Mouse (Mus musculus) cortical plate, adult 2 months (tissue): Measurements from ENCODE around the gene Tmem79.

Source experiments
- CTCF ChIP-seq: fragments of 200-500 bp; IDR thresholded peaks from 2 replicates; pipeline ENCODE4 v1.5.1; 2011; ENCODE audit warnings: mild to moderate bottlenecking, control low read depth, low read length; ENCODE audit not compliant: insufficient read depth; ENCODE audit errors: extremely low read depth
- POLR2A ChIP-seq: fragments of 200-500 bp; IDR thresholded peaks from 2 replicates; pipeline ENCODE4 v1.6.1; 2011; ENCODE audit warnings: mild to moderate bottlenecking, low read length, control low read depth; ENCODE audit not compliant: insufficient read depth; ENCODE audit errors: extremely low read depth

- TF ChIP-seq POLR2A (no peak), CTCF (no peak)
Observed at GRCm38 (mm10) chr3:88352907-88353306, 17.0 kb upstream of the Tmem79 start.
